ENCODE assay signal across 24 mouse cellular contexts in genomic region chr9:72627598-72627997, GRCm38 (mm10). TPM values are rescaled to one million over a fixed set of nuclear protein-coding genes. Genes with fewer than 3 reads are reported as not detected.
A peak's percentile ranks its signal among the peaks of the same experiment; 100 is the strongest.
DNase-seq lines count a peak whose midpoint lies in the region; ATAC-seq and TF ChIP-seq lines count a peak whose summit lies in the region.
"Had no signal": no experiment of that assay in that cellular context is flagged by ENCODE, and none has a peak within 500 bp of the region (broad histone marks: within the 10 kb centered on the region; RNA-seq: fewer than 3 reads in every experiment).

No protein-coding gene starts in this region.

- 71% methylated on average over 1 of the region's 1 CpGs for WGBS in heart, embryonic 16.5 days
- WGBS in stomach, embryonic 14.5 days: 24% methylated on average over 1 of the region's 1 CpGs
- 34% methylated on average over 1 of the region's 1 CpGs for WGBS in stomach, postnatal 0 days

- no peak overlapping the region for H3K4me3 ChIP-seq in gastrocnemius, adult 2 months
- H3K4me3 ChIP-seq in heart, embryonic 16.5 days (ENCODE audit: low read length): no peak overlapping the region
- H3K4me3 ChIP-seq in stomach, embryonic 14.5 days (ENCODE audit: low read depth, low read length): no peak overlapping the region
- no peak overlapping the region for H3K4me3 ChIP-seq in stomach, postnatal 0 days (ENCODE audit: low read depth, low read length)
- H3K4me3 ChIP-seq: embryonic facial prominence, embryonic 13.5 days; hindbrain, embryonic 15.5 days; intestine, embryonic 15.5 days; layer of hippocampus, adult 2 months; limb, embryonic 13.5 days; neural tube, embryonic 13.5 days had no signal

- H3K27me3 ChIP-seq in heart, embryonic 16.5 days (ENCODE audit: control insufficient read depth, insufficient read depth, low read length): no peaks in the 10 kb centered on the region
- no peaks in the 10 kb centered on the region for H3K27me3 ChIP-seq in stomach, embryonic 14.5 days (ENCODE audit: control insufficient read depth, insufficient read depth, low read length)
- no peaks in the 10 kb centered on the region for H3K27me3 ChIP-seq in stomach, postnatal 0 days (ENCODE audit: control insufficient read depth, insufficient read depth, low read length)
- H3K27me3 ChIP-seq: embryonic facial prominence, embryonic 13.5 days; hindbrain, embryonic 15.5 days; intestine, embryonic 15.5 days; limb, embryonic 13.5 days; neural tube, embryonic 13.5 days had no signal

- no peak overlapping the region for H3K9ac ChIP-seq in heart, embryonic 16.5 days (ENCODE audit: low read length)
- no peak overlapping the region for H3K9ac ChIP-seq in stomach, embryonic 14.5 days (replicated peaks; ENCODE audit: low read depth, low read length)
- no peak overlapping the region for H3K9ac ChIP-seq in stomach, postnatal 0 days (ENCODE audit: low read length)
- H3K9ac ChIP-seq: embryonic facial prominence, embryonic 13.5 days; hindbrain, embryonic 15.5 days; intestine, embryonic 15.5 days; limb, embryonic 13.5 days; neural tube, embryonic 13.5 days had no signal

- ATAC-seq in heart, embryonic 16.5 days (replicated peaks; ENCODE audit: extremely low read depth, insufficient read depth, low FRiP score): no peak
- no peak for ATAC-seq in stomach, embryonic 14.5 days (ENCODE audit: insufficient number of reproducible peaks, insufficient read depth, low FRiP score, low read depth)
- ATAC-seq in stomach, postnatal 0 days (ENCODE audit: low FRiP score, low TSS enrichment): no peak

- TF ChIP-seq EP300 in stomach, postnatal 0 days (optimal IDR thresholded peaks at IDR 0.05): no peak

- DNase-seq in gastrocnemius, adult 2 months: no peak
- DNase-seq in gastrocnemius, postnatal 25 days: no peak
- no peak for DNase-seq in heart, postnatal 36 days
- DNase-seq in stomach, postnatal 0 days (ENCODE audit: low spot score): no peak
- DNase-seq: adrenal gland, postnatal 25 days; B cell, adult 2 months; cerebellum, adult 18-20 months; cerebellum, postnatal 10 days; gastrocnemius, postnatal 14 days; heart, adult 18-20 months; kidney, adult 2 months; kidney, postnatal 36 days; lung, postnatal 36 days; right cerebral cortex, postnatal 4 days had no signal

- peaks cover 19% of the 10 kb centered on the region for H3K4me1 ChIP-seq in heart, embryonic 16.5 days (ENCODE audit: control insufficient read depth, insufficient read depth, low read length)
- H3K4me1 ChIP-seq in stomach, embryonic 14.5 days (ENCODE audit: control insufficient read depth, insufficient read depth, low read length): peaks cover 13% of the 10 kb centered on the region; the same call in 1 of the 2 replicates
- H3K4me1 ChIP-seq in stomach, postnatal 0 days (replicated peaks; ENCODE audit: control insufficient read depth, insufficient read depth): no peaks in the 10 kb centered on the region

- H3K27ac ChIP-seq in gastrocnemius, adult 2 months: peak overlapping the region; percentile 84
- H3K27ac ChIP-seq in heart, embryonic 16.5 days (ENCODE audit: low read length): peak overlapping the region; percentile 96
- peak overlapping the region; percentile 49; the same call in 1 of the 2 replicates for H3K27ac ChIP-seq in stomach, embryonic 14.5 days (ENCODE audit: low read length)
- no peak overlapping the region for H3K27ac ChIP-seq in stomach, postnatal 0 days (replicated peaks)
- H3K27ac ChIP-seq: layer of hippocampus, adult 2 months; limb, embryonic 13.5 days; neural tube, embryonic 13.5 days had no signal

- TF ChIP-seq CTCF in gastrocnemius, adult 2 months (IDR thresholded peaks at IDR 0.05): no peak
- TF ChIP-seq CTCF in stomach, postnatal 0 days (IDR thresholded peaks at IDR 0.05; ENCODE audit: low read depth): no peak

- H3K36me3 ChIP-seq in heart, embryonic 16.5 days (ENCODE audit: control insufficient read depth, insufficient read depth): no peaks in the 10 kb centered on the region
- H3K36me3 ChIP-seq in stomach, embryonic 14.5 days (ENCODE audit: control insufficient read depth, insufficient read depth, low read length): peaks cover 3% of the 10 kb centered on the region; the same call in 1 of the 2 replicates
- no peaks in the 10 kb centered on the region; the same call in 1 of the 2 replicates for H3K36me3 ChIP-seq in stomach, postnatal 0 days (ENCODE audit: control insufficient read depth, insufficient read depth, low read length)
- H3K36me3 ChIP-seq: hindbrain, embryonic 15.5 days; intestine, embryonic 15.5 days had no signal

- intact Hi-C loops in gastrocnemius, adult 2 months (cut with DNase I): no loop called here
- intact Hi-C loops in heart, postnatal 36 days (cut with DNase I): no loop called here

- H3K9me3 ChIP-seq in heart, embryonic 16.5 days (replicated peaks; ENCODE audit: control insufficient read depth, low read length): no peaks in the 10 kb centered on the region
- no peaks in the 10 kb centered on the region for H3K9me3 ChIP-seq in stomach, embryonic 14.5 days (ENCODE audit: control insufficient read depth, low read depth, low read length)
- no peaks in the 10 kb centered on the region for H3K9me3 ChIP-seq in stomach, postnatal 0 days (ENCODE audit: control insufficient read depth, low read length)
- H3K9me3 ChIP-seq: embryonic facial prominence, embryonic 13.5 days; hindbrain, embryonic 15.5 days; intestine, embryonic 15.5 days; limb, embryonic 13.5 days; neural tube, embryonic 13.5 days had no signal

- H3K4me2 ChIP-seq in heart, embryonic 16.5 days (ENCODE audit: low read depth, low read length): no peak overlapping the region
- no peak overlapping the region for H3K4me2 ChIP-seq in stomach, embryonic 14.5 days (replicated peaks; ENCODE audit: low read depth, low read length)
- no peak overlapping the region for H3K4me2 ChIP-seq in stomach, postnatal 0 days (replicated peaks; ENCODE audit: low read depth)
- H3K4me2 ChIP-seq: embryonic facial prominence, embryonic 13.5 days; hindbrain, embryonic 15.5 days; intestine, embryonic 15.5 days; limb, embryonic 13.5 days; liver, embryonic 11.5 days; midbrain, embryonic 11.5 days; neural tube, embryonic 13.5 days had no signal

RNA-seq across cellular contexts. Expression of gene Nedd4, which starts 34.5 kb away (rescaled TPM):
- 100 to 1,000 TPM; 273 to 325 TPM for total RNA-seq in gastrocnemius, adult 2 months (2021)
- 100 to 1,000 TPM; 238 to 268 TPM for total RNA-seq in gastrocnemius, postnatal 25 days (2021)
- polyA plus RNA-seq in heart, embryonic 16.5 days (2015; fragmentation: Nextera tagmentation; extraction: Ambion mirVana): 428 and 482 TPM in 2 replicates
- 100 to 1,000 TPM; 366 to 383 TPM for total RNA-seq in heart, postnatal 36 days (2021)
- polyA plus RNA-seq in stomach, embryonic 14.5 days (2014; fragmentation: Nextera tagmentation; extraction: Ambion mirVana): 755 and 764 TPM in 2 replicates
- 175 and 195 TPM in 2 replicates for polyA plus RNA-seq in stomach, postnatal 0 days (2015; fragmentation: Nextera tagmentation; extraction: Ambion mirVana)
